Comparison of ENCODE assay signal across 8 mouse cellular contexts in the genomic region with DNA sequence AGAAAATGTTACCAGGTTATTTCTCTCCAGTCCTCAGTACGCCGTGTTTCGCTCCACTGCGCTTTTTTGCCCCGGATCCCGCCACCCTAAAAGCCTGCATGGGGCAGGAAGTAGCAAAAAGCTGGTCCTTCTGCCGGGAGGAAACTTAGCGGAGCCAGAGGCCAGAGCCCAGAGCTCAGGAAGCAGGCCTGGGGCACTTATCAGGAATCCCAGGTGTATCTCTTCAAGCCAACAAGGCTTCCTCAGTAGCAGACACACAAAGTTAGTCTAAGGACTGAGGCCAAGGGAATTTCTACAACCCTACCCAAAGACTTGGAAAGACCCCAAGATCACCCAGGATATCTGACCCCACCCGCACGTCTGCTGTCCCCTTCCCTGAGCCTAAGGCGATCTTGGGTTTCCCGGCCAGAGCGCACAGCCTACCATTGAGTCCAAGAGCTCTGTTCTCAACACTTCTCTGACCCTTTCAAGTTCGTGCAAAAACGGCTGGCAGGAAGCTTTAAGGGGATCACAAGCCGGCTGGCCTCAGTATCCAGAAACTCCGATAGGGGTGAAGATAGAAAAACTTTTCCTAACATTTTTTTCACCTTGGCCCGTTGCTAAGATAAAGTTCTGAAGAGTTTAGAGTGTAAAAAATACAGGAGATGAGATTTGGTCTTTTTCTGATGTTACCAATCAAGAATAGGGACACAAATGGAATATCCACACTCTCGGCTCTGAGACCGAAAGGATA. TPM values are rescaled to one million over a fixed set of nuclear protein-coding genes. Genes with fewer than 3 reads are reported as not detected.
DNase-seq lines count a peak whose midpoint lies in the region; ATAC-seq and TF ChIP-seq lines count a peak whose summit lies in the region.

No protein-coding gene starts in this region.

- ATAC-seq in hindbrain, embryonic 15.5 days (ENCODE audit: low FRiP score, low read depth) = no peak
- no peak for ATAC-seq in midbrain, embryonic 15.5 days (replicated peaks)
- ATAC-seq in activated CD4-positive, CD25-positive, alpha-beta regulatory T cell, adult 4 months = no peak

- peak overlapping the region; percentile 88; the same call in 1 of the 2 replicates for H3K4me2 ChIP-seq in hindbrain, embryonic 15.5 days
- peak overlapping the region; percentile 82 for H3K4me2 ChIP-seq in midbrain, embryonic 15.5 days

- no peak for DNase-seq in gastrocnemius, adult 2 months
- DNase-seq in gastrocnemius, postnatal 14 days = no peak
- peak; percentile 54 for DNase-seq in embryo, embryonic 11 days
- no peak for DNase-seq in right cerebral cortex, adult 18-20 months
- DNase-seq in cerebellum, postnatal 4 days (ENCODE audit: low spot score in 2 of 2) = no peak

- 0 out of 2 replicates have a peak, but pooled peaks cover 3% of the 10 kb centered on the region for H3K9me3 ChIP-seq in hindbrain, embryonic 15.5 days
- H3K9me3 ChIP-seq in midbrain, embryonic 15.5 days = no peaks in the 10 kb centered on the region

- 2% methylated on average over 20 of the region's 20 CpGs for WGBS in hindbrain, embryonic 15.5 days
- 2% methylated on average over 20 of the region's 20 CpGs for WGBS in midbrain, embryonic 15.5 days

- TF ChIP-seq CTCF in gastrocnemius, adult 2 months (IDR thresholded peaks at IDR 0.05) = no peak

- H3K4me1 ChIP-seq in hindbrain, embryonic 15.5 days (replicated peaks) = peaks cover 23% of the 10 kb centered on the region
- peaks cover 33% of the 10 kb centered on the region for H3K4me1 ChIP-seq in midbrain, embryonic 15.5 days

- no peaks in the 10 kb centered on the region for H3K36me3 ChIP-seq in hindbrain, embryonic 15.5 days
- no peaks in the 10 kb centered on the region for H3K36me3 ChIP-seq in midbrain, embryonic 15.5 days (replicated peaks)

- no peak overlapping the region for H3K27ac ChIP-seq in gastrocnemius, adult 2 months
- H3K27ac ChIP-seq in hindbrain, embryonic 15.5 days (replicated peaks) = no peak overlapping the region
- H3K27ac ChIP-seq in midbrain, embryonic 15.5 days = no peak overlapping the region

- H3K9ac ChIP-seq in hindbrain, embryonic 15.5 days = no peak overlapping the region
- no peak overlapping the region; the same call in 1 of the 2 replicates for H3K9ac ChIP-seq in midbrain, embryonic 15.5 days

- H3K4me3 ChIP-seq in gastrocnemius, adult 2 months = peak overlapping the region; percentile 75
- H3K4me3 ChIP-seq in hindbrain, embryonic 15.5 days = peak overlapping the region; percentile 42; the same call in 1 of the 2 replicates
- peak overlapping the region; percentile 44 for H3K4me3 ChIP-seq in midbrain, embryonic 15.5 days

- H3K27me3 ChIP-seq in hindbrain, embryonic 15.5 days = peaks cover 75% of the 10 kb centered on the region
- peaks cover 82% of the 10 kb centered on the region for H3K27me3 ChIP-seq in midbrain, embryonic 15.5 days (replicated peaks)

- intact Hi-C loops in gastrocnemius, adult 2 months (cut with DNase I) = no loop called here
- intact Hi-C loops in gastrocnemius, postnatal 14 days (cut with DNase I; ENCODE audit: low total_unique reads) = no loop called here

RNA-seq across cellular contexts. Expression of gene Nr5a2, which starts 12.7 kb away (rescaled TPM):
- total RNA-seq in gastrocnemius, adult 2 months (2021) = under 1 TPM; 0.11 to 0.26 TPM
- total RNA-seq in gastrocnemius, postnatal 14 days (2021) = 1 to 10 TPM; 1.6 to 2.6 TPM
- 0.70 and 1.2 TPM in 2 replicates for polyA plus RNA-seq in hindbrain, embryonic 15.5 days (2015; fragmentation: Nextera tagmentation; extraction: Ambion mirVana)
- polyA plus RNA-seq in midbrain, embryonic 15.5 days (2015; fragmentation: Nextera tagmentation; extraction: Ambion mirVana) = 1.1 and 1.5 TPM in 2 replicates
- polyA plus RNA-seq in activated CD4-positive, CD25-positive, alpha-beta regulatory T cell, adult 4 months (2017; shearing (Covaris generic)) = under 1 TPM in 1 of 2 experiments, not detected in 1; 0.42 TPM
